Comparison of ENCODE assay signal across 11 mouse cellular contexts in the genomic region with DNA sequence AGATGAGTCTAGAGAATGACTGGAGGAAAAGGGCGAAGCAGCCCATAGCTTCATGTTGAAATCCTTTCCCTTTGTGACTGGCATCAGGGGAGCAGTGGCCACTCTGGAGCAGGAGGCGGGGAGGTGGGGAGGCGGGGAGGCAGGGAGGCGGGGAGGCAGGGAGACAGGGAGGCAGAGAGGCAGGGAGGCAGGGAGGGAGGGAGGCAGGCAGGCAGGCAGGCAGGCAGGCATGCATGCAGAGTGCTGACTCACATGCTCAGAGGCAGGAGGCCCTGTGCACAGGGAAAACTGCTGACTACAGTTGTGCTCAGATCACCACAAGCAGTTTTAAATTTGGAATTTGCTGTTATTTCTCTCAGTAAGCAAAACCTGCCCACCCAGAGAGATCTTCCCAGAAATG. TPM values are rescaled to one million over a fixed set of nuclear protein-coding genes. Genes with fewer than 3 reads are reported as not detected.
DNase-seq lines count a peak whose midpoint lies in the region; ATAC-seq and TF ChIP-seq lines count a peak whose summit lies in the region.
"Had no signal": no experiment of that assay in that cellular context is flagged by ENCODE, and none has a peak within 500 bp of the region (broad histone marks: within the 10 kb centered on the region; RNA-seq: fewer than 3 reads in every experiment).

No protein-coding gene starts in this region.

- H3K27ac ChIP-seq in midbrain, embryonic 11.5 days (ENCODE audit: low read depth, low read length), result no peak overlapping the region
- no peak overlapping the region for H3K27ac ChIP-seq in midbrain, postnatal 0 days (ENCODE audit: low read depth, low read length)
- peak overlapping the region; percentile 93 for H3K27ac ChIP-seq in bone marrow macrophage, adult 2 months (ENCODE audit: insufficient read depth, low read depth, low read length)
- H3K27ac ChIP-seq in stomach, postnatal 0 days (replicated peaks), result no peak overlapping the region
- no peak overlapping the region for H3K27ac ChIP-seq in neural tube, embryonic 15.5 days (replicated peaks)
- H3K27ac ChIP-seq: neural tube, embryonic 13.5 days had no signal

- TF ChIP-seq EP300 in stomach, postnatal 0 days (optimal IDR thresholded peaks at IDR 0.05), result no peak

- H3K4me1 ChIP-seq in midbrain, embryonic 11.5 days (ENCODE audit: control insufficient read depth, insufficient read depth, low read length), result no peaks in the 10 kb centered on the region
- H3K4me1 ChIP-seq in midbrain, postnatal 0 days (ENCODE audit: insufficient read depth, low read length), result no peaks in the 10 kb centered on the region
- peaks cover 38% of the 10 kb centered on the region for H3K4me1 ChIP-seq in bone marrow macrophage, adult 2 months (ENCODE audit: control insufficient read depth, insufficient read depth, low read length)
- no peaks in the 10 kb centered on the region for H3K4me1 ChIP-seq in stomach, postnatal 0 days (replicated peaks; ENCODE audit: control insufficient read depth, insufficient read depth)
- no peaks in the 10 kb centered on the region for H3K4me1 ChIP-seq in neural tube, embryonic 15.5 days
- H3K4me1 ChIP-seq: neural tube, embryonic 13.5 days had no signal

- H3K4me3 ChIP-seq in midbrain, embryonic 11.5 days (ENCODE audit: low read depth, low read length), result no peak overlapping the region
- H3K4me3 ChIP-seq in midbrain, postnatal 0 days (ENCODE audit: low read depth, low read length), result no peak overlapping the region
- no peak overlapping the region for H3K4me3 ChIP-seq in bone marrow macrophage, adult 2 months (ENCODE audit: insufficient read depth, low read length)
- no peak overlapping the region for H3K4me3 ChIP-seq in stomach, postnatal 0 days (ENCODE audit: low read depth, low read length)
- no peak overlapping the region for H3K4me3 ChIP-seq in neural tube, embryonic 15.5 days (replicated peaks)
- H3K4me3 ChIP-seq: neural tube, embryonic 13.5 days had no signal

- TF ChIP-seq POLR2A in bone marrow macrophage, adult 2 months (IDR thresholded peaks at IDR 0.05; ENCODE audit: borderline replicate concordance, low read depth, low read length), result no peak

- ATAC-seq in midbrain, embryonic 11.5 days (ENCODE audit: low FRiP score), result no peak
- ATAC-seq in midbrain, postnatal 0 days (ENCODE audit: low FRiP score), result no peak
- ATAC-seq in stomach, postnatal 0 days (ENCODE audit: low FRiP score, low TSS enrichment), result peak; percentile 72
- no peak for ATAC-seq in neural tube, embryonic 15.5 days (ENCODE audit: low FRiP score)

- H3K4me2 ChIP-seq in midbrain, embryonic 11.5 days, result no peak overlapping the region
- no peak overlapping the region for H3K4me2 ChIP-seq in midbrain, postnatal 0 days (ENCODE audit: low read depth, low read length, poor library complexity, severe bottlenecking)
- no peak overlapping the region for H3K4me2 ChIP-seq in stomach, postnatal 0 days (replicated peaks; ENCODE audit: low read depth)
- no peak overlapping the region for H3K4me2 ChIP-seq in neural tube, embryonic 15.5 days
- H3K4me2 ChIP-seq: neural tube, embryonic 13.5 days had no signal

- TF ChIP-seq CTCF in midbrain, postnatal 0 days (IDR thresholded peaks at IDR 0.05), result no peak
- TF ChIP-seq CTCF in bone marrow macrophage, adult 2 months (IDR thresholded peaks at IDR 0.05; ENCODE audit: low read depth, low read length), result no peak
- no peak for TF ChIP-seq CTCF in stomach, postnatal 0 days (IDR thresholded peaks at IDR 0.05; ENCODE audit: low read depth)

- no peaks in the 10 kb centered on the region for H3K9me3 ChIP-seq in midbrain, embryonic 11.5 days (ENCODE audit: control insufficient read depth, low read length)
- H3K9me3 ChIP-seq in midbrain, postnatal 0 days (ENCODE audit: low read length), result no peaks in the 10 kb centered on the region
- H3K9me3 ChIP-seq in stomach, postnatal 0 days (ENCODE audit: control insufficient read depth, low read length), result no peaks in the 10 kb centered on the region
- H3K9me3 ChIP-seq in neural tube, embryonic 15.5 days (replicated peaks), result no peaks in the 10 kb centered on the region
- H3K9me3 ChIP-seq: neural tube, embryonic 13.5 days had no signal

- peak; percentile 79 for DNase-seq in midbrain, embryonic 11.5 days (ENCODE audit: low spot score, missing footprints)
- DNase-seq in midbrain, postnatal 0 days (ENCODE audit: low spot score), result no peak
- peak; percentile 71 for DNase-seq in kidney, postnatal 10 days
- DNase-seq in stomach, postnatal 0 days (ENCODE audit: low spot score), result peak; percentile 58
- DNase-seq in cerebellum, postnatal 25 days, result no peak
- no peak for DNase-seq in spleen, postnatal 10 days (ENCODE audit: low spot score in 2 of 2)
- DNase-seq: embryo, embryonic 11 days; lung, adult 2 months had no signal

- 26% methylated on average over 4 of the region's 4 CpGs for WGBS in midbrain, embryonic 11.5 days
- WGBS in midbrain, postnatal 0 days, result 42% methylated on average over 3 of the region's 4 CpGs
- 52% methylated on average over 3 of the region's 4 CpGs for WGBS in stomach, postnatal 0 days
- 47% methylated on average over 3 of the region's 4 CpGs for WGBS in neural tube, embryonic 15.5 days

- no peaks in the 10 kb centered on the region for H3K36me3 ChIP-seq in midbrain, embryonic 11.5 days (ENCODE audit: control insufficient read depth, insufficient read depth, low read length)
- no peaks in the 10 kb centered on the region for H3K36me3 ChIP-seq in midbrain, postnatal 0 days (ENCODE audit: insufficient read depth, low read length)
- no peaks in the 10 kb centered on the region for H3K36me3 ChIP-seq in stomach, postnatal 0 days (ENCODE audit: control insufficient read depth, insufficient read depth, low read length)
- no peaks in the 10 kb centered on the region for H3K36me3 ChIP-seq in neural tube, embryonic 15.5 days
- H3K36me3 ChIP-seq: neural tube, embryonic 13.5 days had no signal

- H3K9ac ChIP-seq in midbrain, embryonic 11.5 days (ENCODE audit: low read length), result no peak overlapping the region
- H3K9ac ChIP-seq in midbrain, postnatal 0 days (replicated peaks; ENCODE audit: low read length, poor library complexity, severe bottlenecking), result no peak overlapping the region
- H3K9ac ChIP-seq in stomach, postnatal 0 days (ENCODE audit: low read length), result no peak overlapping the region
- no peak overlapping the region for H3K9ac ChIP-seq in neural tube, embryonic 15.5 days (replicated peaks)
- H3K9ac ChIP-seq: neural tube, embryonic 13.5 days had no signal

- H3K27me3 ChIP-seq in midbrain, embryonic 11.5 days (ENCODE audit: control insufficient read depth, insufficient read depth, low read length), result no peaks in the 10 kb centered on the region
- no peaks in the 10 kb centered on the region for H3K27me3 ChIP-seq in midbrain, postnatal 0 days (ENCODE audit: insufficient read depth, low read length)
- H3K27me3 ChIP-seq in stomach, postnatal 0 days (ENCODE audit: control insufficient read depth, insufficient read depth, low read length), result no peaks in the 10 kb centered on the region
- H3K27me3 ChIP-seq in neural tube, embryonic 15.5 days (replicated peaks), result no peaks in the 10 kb centered on the region
- H3K27me3 ChIP-seq: neural tube, embryonic 13.5 days had no signal

RNA-seq across cellular contexts. Expression of a gene that starts 6.1 kb away (rescaled TPM):
- polyA plus RNA-seq in midbrain, embryonic 11.5 days (2014; fragmentation: Nextera tagmentation; extraction: Ambion mirVana), result 51.5 and 57.7 TPM in 2 replicates
- total RNA-seq in midbrain, postnatal 0 days (2014; rRNA removed), result 6.4 and 7.7 TPM in 2 replicates
- 9.2 and 10.2 TPM in 2 replicates for polyA plus RNA-seq in midbrain, postnatal 0 days (2015; fragmentation: Nextera tagmentation; extraction: Ambion mirVana)
- 25.6 and 28.4 TPM in 2 replicates for polyA plus RNA-seq in bone marrow macrophage, adult 2 months (2012; ENCODE audit: insufficient read depth, insufficient read length, missing spikeins)
- 30.9 and 32.5 TPM in 2 replicates for polyA plus RNA-seq in stomach, postnatal 0 days (2015; fragmentation: Nextera tagmentation; extraction: Ambion mirVana)
- polyA plus RNA-seq in neural tube, embryonic 15.5 days (2015; fragmentation: Nextera tagmentation; extraction: Ambion mirVana), result 20.3 and 37.4 TPM in 2 replicates

RNA-seq across cellular contexts. Expression of a gene that starts 11.3 kb away (rescaled TPM):
- polyA plus RNA-seq in midbrain, embryonic 11.5 days (2014; fragmentation: Nextera tagmentation; extraction: Ambion mirVana), result 17.0 and 18.1 TPM in 2 replicates
- 38.0 and 41.1 TPM in 2 replicates for total RNA-seq in midbrain, postnatal 0 days (2014; rRNA removed)
- 42.3 and 44.4 TPM in 2 replicates for polyA plus RNA-seq in midbrain, postnatal 0 days (2015; fragmentation: Nextera tagmentation; extraction: Ambion mirVana)
- polyA plus RNA-seq in bone marrow macrophage, adult 2 months (2012; ENCODE audit: insufficient read depth, insufficient read length, missing spikeins), result 29.0 and 30.7 TPM in 2 replicates
- polyA plus RNA-seq in stomach, postnatal 0 days (2015; fragmentation: Nextera tagmentation; extraction: Ambion mirVana), result 65.4 and 66.3 TPM in 2 replicates
- polyA plus RNA-seq in neural tube, embryonic 15.5 days (2015; fragmentation: Nextera tagmentation; extraction: Ambion mirVana), result 42.8 and 42.9 TPM in 2 replicates

RNA-seq across cellular contexts. Expression of a gene that starts 11.6 kb away (rescaled TPM):
- polyA plus RNA-seq in midbrain, embryonic 11.5 days (2014; fragmentation: Nextera tagmentation; extraction: Ambion mirVana), result 1.1 and 1.3 TPM in 2 replicates
- total RNA-seq in midbrain, postnatal 0 days (2014; rRNA removed), result 9.0 and 9.5 TPM in 2 replicates
- 3.5 TPM in 2 replicates for polyA plus RNA-seq in midbrain, postnatal 0 days (2015; fragmentation: Nextera tagmentation; extraction: Ambion mirVana)
- 58.4 and 67.5 TPM in 2 replicates for polyA plus RNA-seq in bone marrow macrophage, adult 2 months (2012; ENCODE audit: insufficient read depth, insufficient read length, missing spikeins)
- polyA plus RNA-seq in stomach, postnatal 0 days (2015; fragmentation: Nextera tagmentation; extraction: Ambion mirVana), result 16.1 and 17.5 TPM in 2 replicates
- polyA plus RNA-seq in neural tube, embryonic 15.5 days (2015; fragmentation: Nextera tagmentation; extraction: Ambion mirVana), result 4.3 and 5.9 TPM in 2 replicates

RNA-seq across cellular contexts. Expression of a gene that starts 21.8 kb away (rescaled TPM):
- polyA plus RNA-seq in midbrain, embryonic 11.5 days (2014; fragmentation: Nextera tagmentation; extraction: Ambion mirVana), result 256 and 275 TPM in 2 replicates
- total RNA-seq in midbrain, postnatal 0 days (2014; rRNA removed), result 95.0 and 117 TPM in 2 replicates
- polyA plus RNA-seq in midbrain, postnatal 0 days (2015; fragmentation: Nextera tagmentation; extraction: Ambion mirVana), result 165 and 179 TPM in 2 replicates
- polyA plus RNA-seq in bone marrow macrophage, adult 2 months (2012; ENCODE audit: insufficient read depth, insufficient read length, missing spikeins), result 72.1 and 74.7 TPM in 2 replicates
- polyA plus RNA-seq in stomach, postnatal 0 days (2015; fragmentation: Nextera tagmentation; extraction: Ambion mirVana), result 134 and 135 TPM in 2 replicates
- polyA plus RNA-seq in neural tube, embryonic 15.5 days (2015; fragmentation: Nextera tagmentation; extraction: Ambion mirVana), result 186 and 187 TPM in 2 replicates

RNA-seq across cellular contexts. Expression of a gene that starts 32.1 kb away (rescaled TPM):
- polyA plus RNA-seq in midbrain, embryonic 11.5 days (2014; fragmentation: Nextera tagmentation; extraction: Ambion mirVana), result 18.1 and 18.2 TPM in 2 replicates
- total RNA-seq in midbrain, postnatal 0 days (2014; rRNA removed), result 34.7 and 35.7 TPM in 2 replicates
- polyA plus RNA-seq in midbrain, postnatal 0 days (2015; fragmentation: Nextera tagmentation; extraction: Ambion mirVana), result 14.8 and 18.3 TPM in 2 replicates
- polyA plus RNA-seq in bone marrow macrophage, adult 2 months (2012; ENCODE audit: insufficient read depth, insufficient read length, missing spikeins), result 7.9 and 8.3 TPM in 2 replicates
- polyA plus RNA-seq in stomach, postnatal 0 days (2015; fragmentation: Nextera tagmentation; extraction: Ambion mirVana), result 4.5 and 5.1 TPM in 2 replicates
- 21.6 and 27.0 TPM in 2 replicates for polyA plus RNA-seq in neural tube, embryonic 15.5 days (2015; fragmentation: Nextera tagmentation; extraction: Ambion mirVana)

Comparison
In these comparisons a context has a peak if more than half of its experiments do, and no peak if none do; other contexts are left out.
1. DNase-seq: peak in midbrain, embryonic 11.5 days (single experiment), kidney, postnatal 10 days (single experiment) and stomach, postnatal 0 days (single experiment); none in midbrain, postnatal 0 days (single experiment), cerebellum, postnatal 25 days (0 of 2) and spleen, postnatal 10 days (0 of 2).